Mouse (Mus musculus) lung, embryonic 16.5 days (tissue): ENCODE results near the gene Ppard. TPM values are rescaled to one million over a fixed set of nuclear protein-coding genes. Genes with fewer than 3 reads are reported as not detected.

ENCODE experiments used
- ATAC-seq: fragments of 200-750 bp; cut with Nextera tagmentation; 2 replicates; pipeline ENCODE4 v1.8.0; 2017; ENCODE audit warnings: low read depth, mild to moderate bottlenecking, moderate library complexity
- H3K27ac ChIP-seq: fragments of 300-500 bp; sonication (generic); 2 replicates; pipeline ENCODE4 v1.5.1; 2014; ENCODE audit warnings: mild to moderate bottlenecking, control low read depth, low read length
- H3K27me3 ChIP-seq: fragments of 300-500 bp; sonication (generic); 2 replicates; pipeline ENCODE4 v1.6.1; 2014; ENCODE audit warnings: low read depth, low read length, mixed read lengths; ENCODE audit not compliant: control insufficient read depth, insufficient read depth
- H3K36me3 ChIP-seq: fragments of 300-500 bp; sonication (generic); 2 replicates; pipeline ENCODE4 v1.6.1; 2014; ENCODE audit warnings: low read length; ENCODE audit not compliant: control insufficient read depth, insufficient read depth
- H3K4me1 ChIP-seq: fragments of 300-500 bp; sonication (generic); replicated peaks from 2 replicates; pipeline ENCODE4 v1.6.1; 2014; ENCODE audit warnings: low read length, mixed read lengths; ENCODE audit not compliant: control insufficient read depth, insufficient read depth
- H3K4me2 ChIP-seq: fragments of 300-500 bp; sonication (generic); 2 replicates; pipeline ENCODE4 v1.6.1; 2014; ENCODE audit warnings: low read depth, low read length, control low read depth
- H3K4me3 ChIP-seq: fragments of 300-500 bp; sonication (generic); 2 replicates; pipeline ENCODE4 v1.5.1; 2014; ENCODE audit warnings: mild to moderate bottlenecking, low read length, control low read depth
- H3K9ac ChIP-seq: fragments of 300-500 bp; sonication (generic); 2 replicates; pipeline ENCODE4 v1.6.1; 2014; ENCODE audit warnings: low read length, control low read depth
- H3K9me3 ChIP-seq: fragments of 300-500 bp; sonication (generic); 2 replicates; pipeline ENCODE4 v1.6.1; 2016; ENCODE audit warnings: low read length; ENCODE audit not compliant: control insufficient read depth
- WGBS: fragments of 180-500 bp; shearing (Covaris S2); extraction: QIAGEN DNeasy Blood & Tissue Kit; methylation state at CpG from one replicate; pipeline ENCODE4 v1.1.7; 2014; 5-methylcytosine and 5-hydroxymethylcytosine counted together
- polyA plus RNA-seq: library from polyadenylated mRNA; unstranded; fragments of >200 nt; fragmentation: Nextera tagmentation; extraction: Ambion mirVana; gene quantifications from 2 replicates; pipeline ENCODE4 v1.2.1, GENCODE M21; 2015

Ppard gene
- polyA plus RNA-seq, 1 experiment from 2014 or later: 2.7 TPM

GRCm38 (mm10) chr17:28205443-28205842 lies 27.1 kb upstream of the Ppard start:
- H3K27me3 ChIP-seq: no peaks in the 10 kb centered on the region
- H3K36me3 ChIP-seq: peaks cover 10% of the 10 kb centered on the region; the same call in 1 of the 2 replicates
- no peak overlapping the region for H3K27ac ChIP-seq
- no peak overlapping the region for H3K9ac ChIP-seq
- no peak overlapping the region for H3K4me3 ChIP-seq
- 94% methylated on average over 8 of the region's 8 CpGs for WGBS
- H3K4me1 ChIP-seq: peaks cover 8% of the 10 kb centered on the region
- ATAC-seq: no peak
- H3K9me3 ChIP-seq: no peaks in the 10 kb centered on the region
- H3K4me2 ChIP-seq: no peak overlapping the region

GRCm38 (mm10) chr17:28207092-28207491 lies 25.4 kb upstream of the Ppard start:
- Histone ChIP-seq H3K36me3 (peaks cover 2% of the 10 kb centered on the region; the same call in 1 of the 2 replicates), H3K4me2 (no peak overlapping the region), H3K27me3 (no peaks in the 10 kb centered on the region), H3K4me1 (peaks cover 8% of the 10 kb centered on the region), H3K4me3 (no peak overlapping the region), H3K9ac (peak overlapping the region; percentile 70), H3K27ac (peak overlapping the region; percentile 68; the same call in 1 of the 2 replicates), H3K9me3 (no peaks in the 10 kb centered on the region)
- WGBS: 66% methylated on average over 8 of the region's 8 CpGs
- ATAC-seq: no peak

GRCm38 (mm10) chr17:28207591-28208313 lies 24.7 kb upstream of the Ppard start, which contains the start of gene Def6:
TSS of gene Def6 (plus strand) at chr17:28207778.
- peaks cover 8% of the 10 kb centered on the region for H3K4me1 ChIP-seq
- 21% methylated on average over 26 of the region's 26 CpGs for WGBS
- peak within 1 kb of the TSS; percentile 41 for H3K4me3 ChIP-seq
- peaks cover 2% of the 10 kb centered on the region; the same call in 1 of the 2 replicates for H3K36me3 ChIP-seq
- peak; percentile 93 for ATAC-seq
- peak within 1 kb of the TSS; percentile 68; the same call in 1 of the 2 replicates for H3K27ac ChIP-seq
- no peaks in the 10 kb centered on the region for H3K9me3 ChIP-seq
- H3K9ac ChIP-seq: peak within 1 kb of the TSS; percentile 70
- H3K27me3 ChIP-seq: no peaks in the 10 kb centered on the region
- H3K4me2 ChIP-seq: peak within 1 kb of the TSS; percentile 63

DNA sequence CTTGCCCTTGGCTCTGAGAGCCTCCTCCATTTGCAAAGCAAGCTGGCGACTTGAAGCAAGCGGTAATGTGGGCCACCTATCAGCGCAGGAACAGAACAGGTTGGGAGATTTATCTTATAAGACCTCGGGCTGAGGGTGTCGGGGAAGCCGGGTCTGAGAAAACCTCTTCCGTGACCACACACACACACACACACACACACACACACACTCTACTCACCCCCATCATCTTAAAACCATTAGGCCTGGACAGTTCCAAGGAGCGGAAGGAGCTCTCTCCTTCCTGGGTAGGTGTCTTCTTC lies 24.2 kb upstream of the Ppard start:
- 76% methylated on average over 8 of the region's 8 CpGs for WGBS
- peak overlapping the region; percentile 41 for H3K4me3 ChIP-seq
- H3K36me3 ChIP-seq: peaks cover 2% of the 10 kb centered on the region; the same call in 1 of the 2 replicates
- H3K27ac ChIP-seq: no peak overlapping the region
- peak overlapping the region; percentile 70 for H3K9ac ChIP-seq
- peaks cover 8% of the 10 kb centered on the region for H3K4me1 ChIP-seq
- ATAC-seq: no peak
- H3K9me3 ChIP-seq: no peaks in the 10 kb centered on the region
- peak overlapping the region; percentile 63 for H3K4me2 ChIP-seq
- H3K27me3 ChIP-seq: no peaks in the 10 kb centered on the region

DNA sequence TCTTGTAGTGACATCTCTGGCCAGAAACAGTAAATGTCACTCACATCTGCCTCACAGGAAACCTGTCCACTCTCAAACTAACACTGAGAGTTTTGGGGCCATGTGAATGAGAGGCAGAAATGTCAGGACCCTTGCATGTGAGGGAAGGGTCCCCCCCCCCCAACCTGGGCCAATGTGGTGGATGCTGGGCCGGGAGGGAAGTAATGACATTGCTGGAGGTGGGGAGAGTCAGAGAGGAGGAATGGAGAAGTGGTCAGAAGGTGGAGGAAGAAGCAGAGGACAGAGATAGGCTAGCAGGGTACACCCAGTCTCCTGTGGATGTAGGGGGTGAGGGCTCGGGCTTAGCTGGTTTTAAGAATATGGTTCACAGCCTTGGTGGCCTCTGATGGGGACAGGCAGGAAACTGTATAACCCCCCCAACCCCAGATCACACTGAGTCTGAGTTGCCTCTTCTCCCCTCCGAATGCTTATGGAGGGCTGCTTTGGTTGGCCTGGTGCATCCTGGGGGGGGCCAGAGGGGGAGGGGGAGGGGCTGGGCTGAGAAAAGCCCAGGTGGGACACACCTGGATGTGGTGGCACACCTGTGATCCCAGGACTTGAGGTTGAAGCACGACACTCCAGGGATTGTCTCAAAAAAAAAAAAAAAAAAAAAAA lies 22.9 kb upstream of the Ppard start:
- H3K4me3 ChIP-seq: no peak overlapping the region
- no peak for ATAC-seq

DNA sequence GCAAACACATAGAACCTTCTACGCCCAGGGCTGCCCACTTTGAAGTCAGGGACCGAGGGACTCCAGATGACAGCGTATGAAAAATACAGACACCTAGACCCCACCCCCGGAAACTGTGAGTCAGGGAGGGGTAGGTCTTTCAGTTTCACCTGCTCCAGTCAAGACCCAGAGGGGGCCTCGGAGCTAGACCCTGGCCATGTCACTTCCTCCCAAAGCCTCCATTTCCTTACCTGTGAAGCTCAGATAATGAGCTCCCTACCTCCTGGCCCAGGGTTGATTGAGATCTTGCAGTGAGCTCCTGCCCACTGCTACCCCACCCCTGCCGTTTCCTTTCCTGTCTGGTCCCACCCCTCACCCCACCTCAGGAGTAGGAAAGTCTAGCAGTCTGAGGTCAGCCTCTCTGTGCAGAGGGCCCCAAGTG lies 20.6 kb upstream of the Ppard start:
- Histone ChIP-seq H3K27me3 (no peaks in the 10 kb centered on the region), H3K9me3 (no peaks in the 10 kb centered on the region), H3K27ac (no peak overlapping the region), H3K4me3 (no peak overlapping the region), H3K4me1 (peaks cover 8% of the 10 kb centered on the region), H3K9ac (no peak overlapping the region; the same call in 1 of the 2 replicates), H3K36me3 (no peaks in the 10 kb centered on the region), H3K4me2 (no peak overlapping the region)
- ATAC-seq: no peak
- 55% methylated on average over 6 of the region's 6 CpGs for WGBS

More for the DNA sequence above, 22.9 kb upstream of the Ppard start:
- no peaks in the 10 kb centered on the region for H3K27me3 ChIP-seq
- H3K4me1 ChIP-seq: peaks cover 8% of the 10 kb centered on the region
- H3K36me3 ChIP-seq: peaks cover 2% of the 10 kb centered on the region; the same call in 1 of the 2 replicates
- H3K9me3 ChIP-seq: no peaks in the 10 kb centered on the region
- no peak overlapping the region for H3K9ac ChIP-seq
- no peak overlapping the region for H3K4me2 ChIP-seq
- WGBS: 66% methylated on average over 4 of the region's 4 CpGs
- no peak overlapping the region for H3K27ac ChIP-seq

- H3K4me2 ChIP-seq: no peak overlapping the region
- ATAC-seq: no peak
- no peaks in the 10 kb centered on the region for H3K36me3 ChIP-seq
- no peak overlapping the region for H3K4me3 ChIP-seq
- peaks cover 7% of the 10 kb centered on the region for H3K4me1 ChIP-seq
- H3K27ac ChIP-seq: no peak overlapping the region
- no peaks in the 10 kb centered on the region for H3K9me3 ChIP-seq
- WGBS: 50% methylated on average over 9 of the region's 9 CpGs
- no peak overlapping the region for H3K9ac ChIP-seq
- H3K27me3 ChIP-seq: no peaks in the 10 kb centered on the region
These were observed 20.1 kb upstream of the Ppard start for GRCm38 (mm10) chr17:28212391-28212790.

DNA sequence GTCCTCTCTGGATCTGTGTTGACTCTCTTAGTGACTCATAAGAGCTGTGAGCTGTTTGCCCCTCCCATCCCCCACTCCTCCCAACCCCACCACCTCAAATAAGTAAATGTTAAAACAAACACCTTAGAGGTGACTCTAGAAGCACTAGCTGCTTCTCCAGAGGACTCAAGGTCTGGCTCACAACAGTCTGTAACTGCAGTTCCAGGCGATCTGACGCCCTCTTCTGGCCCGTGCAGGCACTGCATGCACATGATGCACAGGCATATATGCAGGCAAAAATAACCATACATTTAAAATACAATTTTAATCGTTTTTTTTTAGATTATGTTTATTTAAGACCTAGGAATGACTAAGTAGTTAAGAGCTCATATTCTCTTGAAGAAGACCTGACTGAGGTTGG lies 19.3 kb upstream of the Ppard start:
- Histone ChIP-seq H3K9me3 (no peaks in the 10 kb centered on the region), H3K9ac (no peak overlapping the region), H3K4me1 (peaks cover 4% of the 10 kb centered on the region; the same call in 1 of the 2 replicates), H3K27ac (no peak overlapping the region), H3K27me3 (no peaks in the 10 kb centered on the region), H3K4me2 (no peak overlapping the region), H3K4me3 (no peak overlapping the region), H3K36me3 (no peaks in the 10 kb centered on the region)
- 19% methylated on average over 4 of the region's 4 CpGs for WGBS
- ATAC-seq: no peak

DNA sequence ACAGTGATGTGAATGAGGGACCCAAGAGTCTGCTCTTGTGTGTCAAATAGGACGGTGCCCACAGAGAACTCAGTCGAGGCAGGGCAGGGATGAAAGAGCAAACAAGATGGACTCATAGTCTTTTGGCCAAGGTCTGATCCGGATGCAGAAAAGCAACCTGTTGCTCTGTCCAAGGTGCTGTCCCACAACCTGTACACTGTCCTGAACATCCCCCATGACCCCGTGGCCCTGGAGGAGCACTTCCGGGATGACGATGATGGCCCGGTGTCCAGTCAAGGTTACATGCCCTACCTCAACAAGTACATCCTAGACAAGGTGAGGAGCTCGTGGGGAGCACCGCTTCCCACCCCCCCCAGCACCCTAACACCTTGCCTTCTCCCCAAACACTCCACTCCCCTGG lies 15.7 kb upstream of the Ppard start:
- Histone ChIP-seq H3K27me3 (no peaks in the 10 kb centered on the region), H3K9me3 (no peaks in the 10 kb centered on the region), H3K4me1 (peaks cover 4% of the 10 kb centered on the region; the same call in 1 of the 2 replicates), H3K9ac (no peak overlapping the region), H3K4me2 (no peak overlapping the region), H3K27ac (no peak overlapping the region), H3K36me3 (no peaks in the 10 kb centered on the region), H3K4me3 (no peak overlapping the region)
- 76% methylated on average over 9 of the region's 9 CpGs for WGBS
- no peak for ATAC-seq
